20 mouse cellular contexts compared by ENCODE assay signal in the genomic region with DNA sequence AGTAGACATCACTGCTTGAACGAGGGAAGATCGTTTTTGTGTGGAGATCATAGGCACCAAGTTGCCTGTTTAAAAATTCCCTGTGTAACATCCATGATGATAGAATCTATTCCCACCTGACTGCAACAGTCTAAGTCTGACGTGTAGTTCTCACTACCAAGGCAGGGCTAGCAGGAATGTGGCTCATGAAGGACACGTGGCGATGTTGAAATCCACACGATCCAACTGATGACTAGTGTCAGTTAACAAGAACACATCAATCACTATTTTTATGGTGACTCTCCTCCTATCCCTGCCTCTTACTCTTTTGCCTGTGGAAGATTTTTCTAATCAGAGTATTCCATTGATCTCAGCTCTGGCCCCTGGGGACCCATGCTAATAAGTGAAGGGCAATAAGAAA.
"Had no signal": no experiment of that assay in that cellular context is flagged by ENCODE, and none has a peak within 500 bp of the region (broad histone marks: within the 10 kb centered on the region; RNA-seq: fewer than 3 reads in every experiment).

No protein-coding gene starts in this region.

- H3K9ac ChIP-seq: lung, embryonic 14.5 days; midbrain, embryonic 12.5 days; neural tube, embryonic 13.5 days; neural tube, embryonic 15.5 days; stomach, embryonic 15.5 days had no signal

- H3K36me3 ChIP-seq: midbrain, embryonic 10.5 days; midbrain, embryonic 12.5 days; neural tube, embryonic 13.5 days; neural tube, embryonic 15.5 days; stomach, embryonic 15.5 days had no signal

- H3K27ac ChIP-seq: midbrain, embryonic 10.5 days; midbrain, embryonic 12.5 days; neural tube, embryonic 13.5 days; neural tube, embryonic 15.5 days; stomach, embryonic 15.5 days; stomach, postnatal 0 days had no signal

- ATAC-seq: midbrain, embryonic 16.5 days had no signal

- H3K9me3 ChIP-seq: midbrain, embryonic 10.5 days; midbrain, embryonic 12.5 days; neural tube, embryonic 13.5 days; neural tube, embryonic 15.5 days; stomach, embryonic 15.5 days had no signal

- H3K4me2 ChIP-seq: lung, embryonic 14.5 days; midbrain, embryonic 12.5 days; neural tube, embryonic 13.5 days; neural tube, embryonic 15.5 days; stomach, embryonic 15.5 days had no signal

- H3K27me3 ChIP-seq: midbrain, embryonic 12.5 days; stomach, embryonic 15.5 days had no signal

- DNase-seq: lung, adult 18-20 months; lung, embryonic 14.5 days; lung, postnatal 10 days; lung, postnatal 4 days; midbrain, embryonic 14.5 days; retina, postnatal 1 day; right cerebral cortex, adult 18-20 months; right cerebral cortex, postnatal 25 days; right cerebral cortex, postnatal 4 days; thymus, adult 2 months; thymus, postnatal 25 days; thymus, postnatal 4 days had no signal

- H3K4me3 ChIP-seq: midbrain, embryonic 10.5 days; midbrain, embryonic 12.5 days; myocyte; neural tube, embryonic 13.5 days; neural tube, embryonic 15.5 days; stomach, embryonic 15.5 days had no signal
